Mouse (Mus musculus) forebrain, embryonic 15.5 days (tissue): ENCODE results near the gene Mrgpre. TPM values are rescaled to one million over a fixed set of nuclear protein-coding genes. Genes with fewer than 3 reads are reported as not detected.

Experiments
- ATAC-seq: fragments of 200-750 bp; cut with Nextera tagmentation; replicated peaks from 2 replicates; pipeline ENCODE4 v1.8.0; 2017; ENCODE audit warnings: mild to moderate bottlenecking, moderate TSS enrichment, moderate library complexity
- H3K27ac ChIP-seq: fragments of 300-500 bp; sonication (generic); replicated peaks from 2 replicates; pipeline ENCODE4 v1.5.1; 2015; ENCODE audit warnings: mild to moderate bottlenecking, inconsistent platforms
- H3K27me3 ChIP-seq: fragments of 300-500 bp; sonication (generic); 2 replicates; pipeline ENCODE4 v1.6.1; 2015; ENCODE audit warnings: inconsistent platforms
- H3K36me3 ChIP-seq: fragments of 300-500 bp; sonication (generic); 2 replicates; pipeline ENCODE4 v1.6.1; 2015; ENCODE audit warnings: mild to moderate bottlenecking, inconsistent platforms
- H3K4me1 ChIP-seq: fragments of 300-500 bp; sonication (generic); 2 replicates; pipeline ENCODE4 v1.6.1; 2015; ENCODE audit warnings: inconsistent platforms
- H3K4me2 ChIP-seq: fragments of 300-500 bp; sonication (generic); replicated peaks from 2 replicates; pipeline ENCODE4 v1.6.1; 2015; ENCODE audit warnings: mild to moderate bottlenecking, inconsistent platforms
- H3K4me3 ChIP-seq: fragments of 300-500 bp; sonication (generic); 2 replicates; pipeline ENCODE4 v1.5.1; 2015; ENCODE audit warnings: mild to moderate bottlenecking, inconsistent platforms
- H3K9ac ChIP-seq: fragments of 300-500 bp; sonication (generic); replicated peaks from 2 replicates; pipeline ENCODE4 v1.6.1; 2015; ENCODE audit warnings: mild to moderate bottlenecking, inconsistent platforms
- H3K9me3 ChIP-seq: fragments of 300-500 bp; sonication (generic); 2 replicates; pipeline ENCODE4 v1.6.1; 2016; ENCODE audit warnings: inconsistent platforms
- WGBS: fragments of 180-500 bp; shearing (Covaris S2); methylation state at CpG from one replicate; pipeline ENCODE4 v1.1.7; 2015; ENCODE audit warnings: mixed read lengths; 5-methylcytosine and 5-hydroxymethylcytosine counted together
- polyA plus RNA-seq: library from polyadenylated mRNA; unstranded; fragments of >200 nt; fragmentation: Nextera tagmentation; extraction: Ambion mirVana; gene quantifications from 2 replicates; pipeline ENCODE4 v1.2.1, GENCODE M21; 2015

Mrgpre gene
- polyA plus RNA-seq, 1 experiment from 2014 or later, result 3.0 TPM

- peaks cover 3% of the 10 kb centered on the region; the same call in 1 of the 2 replicates for H3K27me3 ChIP-seq
- no peak within 1 kb of the TSS for H3K9ac ChIP-seq
- WGBS, result 57% methylated on average over 6 of the region's 6 CpGs
- H3K4me3 ChIP-seq, result no peak within 1 kb of the TSS
- H3K36me3 ChIP-seq, result no peaks in the 10 kb centered on the region
- no peak within 1 kb of the TSS for H3K27ac ChIP-seq
- H3K4me2 ChIP-seq, result no peak within 1 kb of the TSS
- no peaks in the 10 kb centered on the region for H3K9me3 ChIP-seq
- ATAC-seq, result no peak
- no peaks in the 10 kb centered on the region for H3K4me1 ChIP-seq
Observed at GRCm38 (mm10) chr7:143766893-143767292, 17.4 kb downstream of the Mrgpre start, which contains the start of gene Mrgprg. Mrgprg (minus strand) TSS chr7:143766993.

GRCm38 (mm10) chr7:143764876-143765530 lies 19.3 kb downstream of the Mrgpre start:
- no peak for ATAC-seq
- no peak overlapping the region for H3K9ac ChIP-seq
- no peaks in the 10 kb centered on the region for H3K9me3 ChIP-seq
- H3K4me3 ChIP-seq, result no peak overlapping the region
- 78% methylated on average over 19 of the region's 19 CpGs for WGBS
- no peak overlapping the region for H3K4me2 ChIP-seq
- H3K4me1 ChIP-seq, result no peaks in the 10 kb centered on the region
- H3K27ac ChIP-seq, result no peak overlapping the region
- H3K27me3 ChIP-seq, result peaks cover 3% of the 10 kb centered on the region; the same call in 1 of the 2 replicates
- H3K36me3 ChIP-seq, result no peaks in the 10 kb centered on the region

GRCm38 (mm10) chr7:143763794-143764193 lies 20.5 kb downstream of the Mrgpre start:
- no peak overlapping the region for H3K27ac ChIP-seq

GRCm38 (mm10) chr7:143758956-143759355 lies 25.3 kb downstream of the Mrgpre start:
- H3K27ac ChIP-seq, result no peak overlapping the region
- ATAC-seq, result no peak
- H3K4me1 ChIP-seq, result peaks cover 11% of the 10 kb centered on the region
- no peaks in the 10 kb centered on the region for H3K36me3 ChIP-seq
- no peak overlapping the region for H3K4me2 ChIP-seq
- no peaks in the 10 kb centered on the region for H3K9me3 ChIP-seq
- H3K9ac ChIP-seq, result no peak overlapping the region
- no peak overlapping the region for H3K4me3 ChIP-seq
- 43% methylated on average over 3 of the region's 3 CpGs for WGBS
- peaks cover 14% of the 10 kb centered on the region for H3K27me3 ChIP-seq

More at GRCm38 (mm10) chr7:143763794-143764193, 20.5 kb downstream of the Mrgpre start:
- Histone ChIP-seq H3K4me2 (no peak overlapping the region), H3K27me3 (peaks cover 3% of the 10 kb centered on the region; the same call in 1 of the 2 replicates), H3K4me3 (no peak overlapping the region), H3K4me1 (no peaks in the 10 kb centered on the region), H3K9ac (no peak overlapping the region), H3K36me3 (no peaks in the 10 kb centered on the region), H3K9me3 (no peaks in the 10 kb centered on the region)
- WGBS, result 16% methylated on average over 3 of the region's 3 CpGs
- ATAC-seq, result peak; percentile 64; the same call in 1 of the 2 replicates

GRCm38 (mm10) chr7:143757696-143758095 lies 26.6 kb downstream of the Mrgpre start:
- Histone ChIP-seq H3K4me2 (no peak overlapping the region), H3K27ac (no peak overlapping the region), H3K36me3 (no peaks in the 10 kb centered on the region), H3K4me3 (no peak overlapping the region), H3K4me1 (peaks cover 11% of the 10 kb centered on the region), H3K9me3 (no peaks in the 10 kb centered on the region), H3K27me3 (peaks cover 14% of the 10 kb centered on the region), H3K9ac (no peak overlapping the region)
- ATAC-seq, result no peak
- WGBS, result 76% methylated on average over 3 of the region's 3 CpGs

- H3K27me3 ChIP-seq, result peaks cover 14% of the 10 kb centered on the region
- peaks cover 11% of the 10 kb centered on the region for H3K4me1 ChIP-seq
- H3K27ac ChIP-seq, result no peak overlapping the region
- H3K4me3 ChIP-seq, result peak overlapping the region; percentile 33
- 4% methylated on average over 15 of the region's 15 CpGs for WGBS
- peak; percentile 88 for ATAC-seq
- no peaks in the 10 kb centered on the region for H3K36me3 ChIP-seq
- 0 out of 2 replicates have a peak overlapping the region, but pooled peaks have one; percentile 0 for H3K9ac ChIP-seq
- peak overlapping the region; percentile 78 for H3K4me2 ChIP-seq
- H3K9me3 ChIP-seq, result no peaks in the 10 kb centered on the region
Observed at GRCm38 (mm10) chr7:143757027-143757390, 27.3 kb downstream of the Mrgpre start.

- Histone ChIP-seq H3K4me1 (peaks cover 11% of the 10 kb centered on the region), H3K27ac (no peak within 1 kb of the TSS), H3K36me3 (no peaks in the 10 kb centered on the region), H3K4me2 (peak within 1 kb of the TSS; percentile 78), H3K9ac (0 out of 2 replicates have a peak within 1 kb of the TSS, but pooled peaks have one; percentile 0), H3K27me3 (peaks cover 14% of the 10 kb centered on the region), H3K4me3 (peak within 1 kb of the TSS; percentile 33), H3K9me3 (no peaks in the 10 kb centered on the region)
- WGBS, result 35% methylated on average over 22 of the region's 22 CpGs
- peak; percentile 30 for ATAC-seq
Observed at GRCm38 (mm10) chr7:143756125-143757026, 27.9 kb downstream of the Mrgpre start, which contains the start of gene Osbpl5. Osbpl5 (minus strand) TSS chr7:143756985.

GRCm38 (mm10) chr7:143755357-143756124 lies 28.8 kb downstream of the Mrgpre start:
- WGBS, result 71% methylated on average over 9 of the region's 9 CpGs
- no peak for ATAC-seq
- Histone ChIP-seq H3K27ac (no peak overlapping the region), H3K4me3 (no peak overlapping the region), H3K9me3 (no peaks in the 10 kb centered on the region), H3K27me3 (peaks cover 14% of the 10 kb centered on the region), H3K4me2 (no peak overlapping the region), H3K4me1 (peaks cover 11% of the 10 kb centered on the region), H3K9ac (no peak overlapping the region), H3K36me3 (no peaks in the 10 kb centered on the region)

- peaks cover 14% of the 10 kb centered on the region for H3K27me3 ChIP-seq
- H3K9ac ChIP-seq, result no peak overlapping the region
- H3K27ac ChIP-seq, result no peak overlapping the region
- H3K9me3 ChIP-seq, result no peaks in the 10 kb centered on the region
- H3K4me2 ChIP-seq, result no peak overlapping the region
- H3K4me3 ChIP-seq, result no peak overlapping the region
- H3K36me3 ChIP-seq, result no peaks in the 10 kb centered on the region
- ATAC-seq, result no peak
- WGBS, result 53% methylated on average over 5 of the region's 5 CpGs
- peaks cover 14% of the 10 kb centered on the region for H3K4me1 ChIP-seq
Observed at GRCm38 (mm10) chr7:143753990-143754715, 30.1 kb downstream of the Mrgpre start.

GRCm38 (mm10) chr7:143752606-143753005 lies 31.7 kb downstream of the Mrgpre start:
- H3K27ac ChIP-seq, result no peak overlapping the region
- H3K9me3 ChIP-seq, result no peaks in the 10 kb centered on the region
- peaks cover 14% of the 10 kb centered on the region for H3K27me3 ChIP-seq
- no peak overlapping the region for H3K4me2 ChIP-seq
- peaks cover 27% of the 10 kb centered on the region for H3K4me1 ChIP-seq
- no peak overlapping the region for H3K9ac ChIP-seq
- ATAC-seq, result no peak
- no peaks in the 10 kb centered on the region for H3K36me3 ChIP-seq
- no peak overlapping the region for H3K4me3 ChIP-seq
- WGBS, result 82% methylated on average over 3 of the region's 3 CpGs

- 75% methylated on average over 4 of the region's 4 CpGs for WGBS
- Histone ChIP-seq H3K4me3 (no peak overlapping the region), H3K9me3 (no peaks in the 10 kb centered on the region), H3K9ac (no peak overlapping the region), H3K27me3 (peaks cover 14% of the 10 kb centered on the region), H3K4me1 (peaks cover 24% of the 10 kb centered on the region), H3K4me2 (no peak overlapping the region), H3K36me3 (no peaks in the 10 kb centered on the region), H3K27ac (no peak overlapping the region)
- ATAC-seq, result no peak
Observed at GRCm38 (mm10) chr7:143752056-143752455, 32.2 kb downstream of the Mrgpre start.
